Mouse (Mus musculus) left cerebral cortex, adult 18-20 months (tissue): ENCODE measurements at regions not wholly inside any gene's neighbourhood (a gene's known extent, or its start where the extent isn't known, plus 50 kb on each side); places are given as distances from the start of the nearest gene placed in this dataset.

ENCODE experiments used
- DNase-seq, 2 experiments: peaks; one replicate each; pipeline ENCODE4 v3.0.0; 2021 to 2022; ENCODE audit warnings: low spot score in 2 of 2, mixed read lengths in 1 of 2

DNA sequence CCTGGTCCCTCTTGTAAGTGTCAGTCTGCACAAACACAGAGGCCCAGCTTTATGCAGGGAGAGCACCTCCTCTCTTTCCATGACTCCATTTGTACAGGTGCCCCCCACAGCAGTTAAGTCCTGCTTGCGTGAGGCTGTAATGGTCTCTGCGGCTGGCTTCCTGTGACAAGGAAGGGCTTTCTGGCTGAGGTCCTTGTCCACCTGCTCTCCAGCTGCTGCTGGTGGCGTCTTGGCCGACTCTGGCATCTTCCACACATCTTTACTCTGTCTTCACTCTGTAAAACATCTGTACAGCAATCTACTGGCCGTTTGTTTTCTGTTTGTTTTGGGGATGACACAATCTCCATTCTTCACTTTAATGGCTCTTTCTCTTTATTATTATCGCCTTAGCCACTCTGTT, 60.8 kb downstream of the Rpusd4 start:
- DNase-seq = no peak

- DNase-seq = no peak
Observed at GRCm38 (mm10) chr9:35330386-35330785, 62.7 kb downstream of the Rpusd4 start.

GRCm38 (mm10) chr9:35331241-35331680, 63.6 kb downstream of the Rpusd4 start:
- DNase-seq = peak; percentile 12 to 14

DNA sequence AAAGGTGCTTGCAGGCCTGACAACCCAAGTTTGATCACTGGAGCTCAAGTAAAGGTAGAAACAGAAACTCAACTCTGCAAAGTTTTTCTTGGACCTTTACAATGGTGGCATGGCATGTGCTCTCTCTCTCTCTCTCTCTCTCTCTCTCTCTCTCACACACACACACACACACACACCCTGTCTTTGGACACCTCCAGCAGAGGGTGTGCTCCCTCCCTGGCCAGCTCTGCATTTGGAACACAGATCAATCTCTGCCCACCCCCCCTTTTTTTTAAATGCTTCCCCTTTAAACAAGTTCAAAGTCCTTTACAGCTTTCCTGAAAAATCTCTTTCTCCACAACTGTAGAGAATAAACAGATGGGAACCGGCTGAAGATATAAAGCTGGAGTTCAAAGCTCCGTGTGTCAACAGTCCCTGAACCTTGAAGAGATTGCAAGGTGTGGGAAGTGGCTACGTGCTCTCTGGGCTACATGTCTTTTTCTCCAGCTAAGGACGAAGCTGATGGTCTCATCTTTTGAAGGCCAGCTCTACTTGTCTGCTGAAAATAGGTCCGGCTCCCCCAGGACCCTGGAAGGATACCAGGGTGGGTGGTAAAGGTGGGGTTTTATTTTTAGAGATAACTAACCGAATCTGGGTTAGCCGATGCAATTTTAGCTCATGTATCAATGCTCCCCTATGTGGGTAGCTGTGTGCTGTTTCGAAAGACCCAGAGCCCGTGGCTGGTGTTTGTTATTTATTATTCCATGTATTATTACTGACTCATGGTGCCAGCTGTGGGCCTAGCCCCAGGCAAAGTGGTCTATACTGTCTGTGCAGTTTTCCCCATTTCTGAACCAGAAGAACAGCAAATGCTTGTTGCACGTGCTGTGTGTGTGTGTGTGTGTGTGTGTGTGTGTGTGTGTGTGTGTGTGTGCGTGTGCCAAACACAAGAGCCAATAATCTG, 65.3 kb downstream of the Rpusd4 start:
- no peak for DNase-seq

GRCm38 (mm10) chr9:35333631-35334005, 66.0 kb downstream of the Rpusd4 start:
- no peak for DNase-seq

GRCm38 (mm10) chr9:35334536-35334935, 66.9 kb downstream of the Rpusd4 start:
- no peak for DNase-seq

DNA sequence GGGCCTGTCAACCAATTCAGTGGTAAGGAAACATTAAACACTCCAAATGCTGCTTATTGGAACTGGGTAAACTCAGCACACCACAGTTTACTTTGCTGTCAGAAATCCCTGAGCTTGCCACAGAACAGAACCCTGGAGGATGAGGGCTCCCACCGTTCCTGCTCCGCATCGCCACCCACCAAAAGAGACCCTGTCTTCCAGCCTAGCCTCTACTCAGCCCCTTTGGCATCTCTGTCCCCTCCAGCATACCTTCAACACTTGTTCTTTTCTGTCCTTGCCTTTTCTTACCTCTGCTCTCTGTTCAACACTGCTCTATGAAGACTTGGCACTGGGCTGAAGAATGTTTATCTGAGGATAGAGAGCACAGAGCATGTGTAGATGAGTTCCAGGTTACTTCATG, 67.5 kb downstream of the Rpusd4 start:
- DNase-seq = no peak

DNA sequence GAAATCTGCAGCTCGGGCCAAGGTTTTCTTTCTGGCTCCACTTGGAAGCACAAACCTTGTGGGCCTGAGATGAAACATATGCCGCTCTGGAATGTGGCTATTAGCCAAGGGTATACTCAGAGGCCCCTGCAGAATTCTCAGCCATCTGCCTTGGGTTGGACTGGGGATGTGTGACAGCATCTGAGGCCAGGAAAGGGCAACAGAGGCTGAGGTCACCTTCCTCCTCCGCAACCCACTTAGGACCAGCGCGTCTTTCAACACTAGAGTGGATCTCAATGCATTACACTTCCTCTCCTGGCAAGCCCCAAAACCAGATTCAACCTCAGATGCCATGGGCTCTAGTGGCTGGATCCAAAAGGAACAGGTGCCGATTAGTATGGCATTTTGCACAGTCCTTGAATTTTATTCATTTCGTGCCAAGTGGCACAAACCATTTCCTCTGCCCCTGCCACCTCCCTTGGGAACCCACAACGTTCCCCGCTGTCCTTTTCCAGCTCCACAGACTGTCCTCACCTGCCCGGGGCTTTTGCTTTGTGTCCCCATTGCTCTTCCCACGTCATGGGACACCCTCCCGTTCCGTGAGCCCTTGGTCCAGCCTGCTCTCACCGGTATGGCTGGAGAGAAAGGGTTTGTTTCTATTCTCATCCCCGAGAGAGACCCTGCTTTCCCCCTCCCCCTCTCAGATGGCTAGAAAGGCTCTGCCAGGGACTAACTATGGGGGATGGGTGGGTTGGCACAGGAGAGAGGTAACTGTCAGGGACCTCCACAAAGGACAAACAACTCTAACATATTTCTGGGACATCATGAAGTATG, 68.4 kb downstream of the Rpusd4 start:
- DNase-seq = no peak

GRCm38 (mm10) chr9:35336701-35337055, 69.0 kb downstream of the Rpusd4 start:
- DNase-seq = no peak

- DNase-seq = no peak
Observed at GRCm38 (mm10) chr9:35338858-35339257, 71.2 kb downstream of the Rpusd4 start.

DNA sequence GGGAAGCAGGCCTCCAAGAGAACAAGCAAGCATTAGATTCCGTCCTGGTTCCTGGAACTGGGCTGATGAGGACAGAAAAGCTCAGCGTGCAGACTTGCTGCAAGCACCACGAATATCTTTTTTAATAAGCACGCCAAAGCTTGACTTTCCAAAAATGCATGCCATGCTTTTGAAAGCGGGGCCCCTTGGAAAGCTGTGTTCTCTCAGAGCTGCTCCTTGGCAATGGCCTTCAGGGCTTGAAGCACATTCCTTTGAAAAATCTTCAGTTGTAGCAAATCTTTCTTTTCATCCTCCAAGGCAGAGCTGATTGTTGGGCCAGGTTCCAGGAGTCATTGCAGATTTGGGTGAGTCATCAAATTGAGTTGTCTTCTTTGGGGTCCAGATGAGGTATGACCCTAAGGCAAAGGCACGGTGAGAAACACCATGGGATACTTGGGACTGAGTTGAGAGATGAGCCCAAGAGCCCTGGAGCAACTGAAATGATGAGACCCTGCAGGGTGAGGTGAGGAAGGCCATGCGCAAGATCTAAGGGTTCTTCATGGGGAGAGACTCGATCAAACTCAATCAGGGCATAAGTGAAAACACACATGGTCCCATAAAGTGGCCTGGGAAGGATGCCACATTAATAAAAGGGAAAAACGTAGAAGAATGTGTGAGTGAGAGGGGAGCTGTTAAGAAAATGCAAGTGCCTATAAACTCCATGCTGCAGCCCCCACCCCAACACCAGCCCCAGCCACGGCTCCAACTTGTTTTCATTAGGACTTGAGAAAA, 72.0 kb downstream of the Rpusd4 start:
- DNase-seq = no peak

- DNase-seq = no peak
Observed at GRCm38 (mm10) chr9:35340263-35340573, 72.6 kb downstream of the Rpusd4 start.

- DNase-seq = no peak
Observed at GRCm38 (mm10) chr9:35340811-35341210, 73.1 kb downstream of the Rpusd4 start.

DNA sequence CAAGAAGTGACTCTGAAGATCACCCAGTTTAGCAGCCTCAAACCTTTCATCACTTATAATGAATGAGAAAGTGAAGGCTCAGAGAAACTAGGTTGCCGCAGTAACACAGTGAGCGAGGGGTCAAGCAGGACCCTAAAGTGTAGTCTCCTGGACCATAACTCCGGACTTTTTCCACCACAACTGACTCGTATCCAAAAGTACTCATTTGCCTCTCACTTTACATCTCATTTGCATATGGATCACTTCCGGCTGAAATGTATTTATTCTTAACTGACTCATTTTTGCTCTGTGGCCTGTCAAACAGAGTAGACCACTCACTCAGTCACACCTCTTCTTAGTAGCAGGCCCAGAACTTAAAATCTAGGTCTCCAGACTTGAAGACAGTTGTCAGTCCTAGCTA, 73.7 kb downstream of the Rpusd4 start:
- DNase-seq = no peak

DNA sequence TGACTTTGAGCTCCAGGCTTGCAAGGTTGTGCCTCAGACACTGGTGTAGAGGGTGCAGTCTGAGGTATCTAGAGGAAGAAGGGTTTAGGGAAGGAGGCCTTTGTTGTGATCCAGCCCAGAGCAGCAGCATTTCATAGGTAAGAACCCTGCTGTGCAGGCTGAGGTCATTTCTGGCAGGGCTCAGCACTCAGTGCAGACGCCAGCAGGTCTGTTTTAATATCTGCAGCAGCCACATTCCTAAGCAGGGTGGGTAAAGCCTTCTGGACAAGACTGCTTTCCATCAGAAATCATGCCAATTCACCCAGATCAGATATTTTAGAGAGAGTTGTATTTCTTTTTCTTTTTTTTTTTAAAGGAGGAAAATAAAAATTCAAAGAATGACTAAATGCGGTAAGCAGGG, 74.8 kb downstream of the Rpusd4 start:
- DNase-seq = no peak

- DNase-seq = no peak
Observed at GRCm38 (mm10) chr9:35343336-35343735, 75.7 kb downstream of the Rpusd4 start.

DNA sequence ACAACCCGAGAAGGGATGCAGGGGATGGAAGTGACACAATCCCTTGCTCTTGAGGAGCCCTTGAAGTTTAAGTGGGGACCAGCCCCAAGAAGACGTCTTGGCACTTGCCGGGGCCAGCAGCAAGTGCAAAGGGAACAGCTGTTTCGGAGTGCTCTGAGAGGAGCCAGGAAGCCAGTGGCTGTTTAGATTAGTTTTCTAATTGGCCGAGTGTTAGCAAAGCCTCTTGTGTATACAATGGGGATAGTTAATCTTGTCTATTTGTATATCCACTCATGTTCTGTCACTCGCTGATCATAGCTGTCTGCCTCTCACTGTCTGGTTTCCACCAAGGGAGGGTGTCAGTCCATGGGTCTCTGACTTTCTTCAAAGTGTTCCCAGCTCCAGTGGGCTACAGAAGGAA, 76.6 kb upstream of the Cdon start:
- DNase-seq = no peak

DNA sequence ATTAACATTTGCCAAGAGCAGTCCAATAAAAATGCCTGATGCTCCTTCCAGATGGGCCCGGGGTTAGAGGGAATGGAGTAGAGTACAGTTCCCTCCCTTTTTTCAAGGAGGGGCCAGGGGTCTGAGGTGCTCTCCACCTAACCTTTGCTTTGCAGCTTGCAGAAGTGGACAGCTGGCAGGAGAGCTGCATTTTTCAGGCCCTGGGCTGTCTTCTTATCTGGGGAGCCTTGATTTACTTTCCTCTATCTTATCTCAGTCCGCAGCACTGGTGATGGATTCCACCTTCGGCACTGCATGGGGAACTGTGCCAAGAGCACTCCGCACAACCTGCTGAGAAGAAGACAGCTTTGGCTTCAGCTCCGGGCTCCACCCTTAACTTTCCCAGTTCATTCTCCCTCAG, 74.5 kb upstream of the Cdon start:
- DNase-seq = no peak

GRCm38 (mm10) chr9:35350046-35350552, 70.8 kb upstream of the Cdon start:
- no peak for DNase-seq

- DNase-seq = no peak
Observed at GRCm38 (mm10) chr9:35351576-35351975, 69.4 kb upstream of the Cdon start.

GRCm38 (mm10) chr9:35354652-35355130, 66.2 kb upstream of the Cdon start:
- DNase-seq = no peak
